Mouse (Mus musculus): ENCODE results near the gene Tll2. TPM values are rescaled to one million over a fixed set of nuclear protein-coding genes. Genes with fewer than 3 reads are reported as not detected.
A peak's percentile ranks its signal among the peaks of the same experiment; 100 is the strongest.

Tll2 gene
- total RNA-seq, 2 experiments from 2014 or later: 1.3 to 2.4 TPM

DNA sequence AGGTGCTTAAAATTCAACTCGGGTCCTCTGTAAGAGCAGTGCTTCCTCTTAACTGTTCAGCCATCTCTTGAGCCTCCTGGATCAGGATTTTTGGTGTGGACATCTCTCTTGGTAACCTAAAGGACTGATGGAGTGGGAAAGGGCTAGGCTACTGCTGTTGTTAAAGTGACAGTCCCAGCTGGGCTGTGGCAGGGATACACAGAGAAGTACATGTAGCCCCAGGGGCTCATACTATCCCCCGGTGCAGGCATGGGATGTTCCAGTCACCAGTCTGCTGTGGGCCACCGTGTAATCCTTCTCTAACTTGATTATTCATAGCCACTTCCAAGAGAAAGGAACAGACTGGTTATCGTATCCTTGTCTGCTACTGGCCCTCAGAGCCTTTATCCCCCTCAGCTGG lies 109.6 kb downstream of the Tll2 start:
- intact Hi-C loops (cut with DNase I): no loop called here
- DNase-seq: no peak

DNA sequence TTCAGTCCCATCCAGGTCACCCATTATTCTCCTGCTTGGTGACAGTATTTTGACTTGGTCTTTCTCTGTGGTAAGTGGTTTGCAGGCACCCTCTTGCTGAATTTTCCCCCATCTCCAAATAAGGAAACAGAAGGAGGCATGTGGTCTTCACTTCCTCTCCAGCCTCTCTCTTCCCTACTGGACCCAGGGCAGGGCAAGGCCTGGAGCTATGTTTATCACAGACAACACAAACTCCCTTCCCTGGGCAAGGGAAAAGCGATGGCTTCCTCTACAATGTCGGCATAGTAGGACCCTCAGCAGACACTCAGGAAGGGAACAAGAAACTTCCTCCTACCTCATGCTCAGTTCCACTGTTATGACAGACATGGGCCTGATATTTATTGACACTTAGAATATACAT lies 114.7 kb downstream of the Tll2 start:
- no peak for DNase-seq
- intact Hi-C loops (cut with DNase I): no loop called here

DNA sequence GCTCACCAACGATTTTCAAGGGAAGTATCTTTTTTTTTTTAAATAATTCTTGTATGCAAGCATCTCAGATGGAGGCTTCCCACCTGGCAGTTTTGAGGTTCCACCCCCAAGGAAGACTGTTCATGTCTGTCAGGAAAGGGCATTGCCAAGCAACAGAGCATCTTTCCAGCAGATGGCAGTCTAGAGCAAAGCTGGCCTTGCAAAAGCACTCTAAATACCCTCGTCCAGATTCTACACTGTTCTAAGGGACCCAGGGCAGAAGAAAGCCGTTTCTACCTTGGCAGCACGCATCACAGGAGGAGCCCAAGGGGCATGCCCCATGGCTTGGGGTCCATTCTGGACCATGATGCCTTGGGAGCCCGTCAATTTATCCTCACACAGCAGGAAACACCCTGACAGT lies 116.8 kb downstream of the Tll2 start:
- intact Hi-C loops (cut with DNase I): loop anchor here (5.0 kb wide), 1 partner anchor 112 kb away; no protein-coding TSS in a partner anchor
- peak; percentile 53 to 80 for DNase-seq

DNA sequence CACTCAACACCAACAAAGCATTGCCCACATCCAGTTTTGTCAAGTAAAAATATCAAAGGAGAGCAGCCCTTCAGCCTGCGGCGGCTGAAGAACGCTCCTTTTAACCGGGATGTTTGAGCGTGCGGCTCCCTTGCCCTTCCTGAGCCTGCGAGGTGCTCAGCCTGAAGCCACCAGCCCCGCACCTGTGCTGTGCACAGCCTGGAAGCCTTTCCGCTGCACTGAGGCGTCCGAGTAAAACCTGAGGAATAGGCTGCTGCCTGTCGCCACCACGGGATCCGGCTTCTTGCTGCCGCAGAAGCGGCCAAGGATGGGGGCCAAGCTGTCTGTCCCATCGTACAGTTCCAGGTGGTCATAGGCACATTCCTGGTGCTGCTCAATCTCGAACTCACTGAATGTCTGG lies 118.1 kb downstream of the Tll2 start:
- intact Hi-C loops (cut with DNase I): loop anchor here (5.0 kb wide), 1 partner anchor 114 kb away; no protein-coding TSS in a partner anchor
- DNase-seq: no peak

DNA sequence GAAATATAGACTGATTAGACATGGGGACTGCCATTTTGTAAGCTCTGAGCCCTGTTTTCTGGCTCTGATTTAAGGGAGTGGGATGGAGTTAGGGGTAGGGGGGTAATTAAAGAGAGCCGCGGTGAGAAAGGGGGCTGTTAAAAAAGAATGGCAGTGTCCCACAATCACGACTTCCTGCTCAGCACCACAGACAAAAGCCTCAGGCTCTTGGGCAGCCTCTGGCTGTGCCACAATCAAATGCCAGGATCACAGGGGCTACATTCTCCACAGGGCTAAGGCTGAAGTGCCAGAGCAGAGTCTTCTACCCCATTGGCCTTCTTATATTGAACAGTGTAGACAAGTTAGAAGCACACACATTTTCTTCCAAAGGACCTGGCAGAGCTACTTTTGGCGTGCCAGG lies 118.7 kb downstream of the Tll2 start:
- DNase-seq: no peak
- intact Hi-C loops (cut with DNase I): loop anchor here (2.0 to 5.0 kb wide), 2 partner anchors 114 to 157 kb away; no protein-coding TSS in a partner anchor

DNA sequence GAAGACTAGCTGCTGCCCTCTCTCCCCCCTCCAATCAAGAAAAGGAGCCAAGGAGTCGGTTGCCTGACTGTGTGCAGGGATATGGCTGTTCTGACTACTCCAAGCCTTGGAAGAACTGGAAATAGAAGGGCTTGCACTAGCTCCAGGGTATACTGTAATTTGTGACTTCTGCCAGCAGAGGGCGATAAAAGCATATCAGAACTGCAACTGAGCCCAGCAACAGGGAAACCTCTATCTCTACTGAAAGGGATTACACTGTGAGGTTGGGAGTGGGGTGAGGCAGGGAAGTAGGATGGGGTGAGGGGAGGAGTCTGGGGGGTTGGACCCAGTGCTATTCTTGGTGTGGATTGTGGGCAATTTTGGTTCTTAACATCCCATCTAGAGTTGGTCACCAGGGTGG lies 119.9 kb downstream of the Tll2 start:
- intact Hi-C loops (cut with DNase I): loop anchor here (2.0 to 5.0 kb wide), 2 partner anchors 116 to 158 kb away; no protein-coding TSS in a partner anchor

DNA sequence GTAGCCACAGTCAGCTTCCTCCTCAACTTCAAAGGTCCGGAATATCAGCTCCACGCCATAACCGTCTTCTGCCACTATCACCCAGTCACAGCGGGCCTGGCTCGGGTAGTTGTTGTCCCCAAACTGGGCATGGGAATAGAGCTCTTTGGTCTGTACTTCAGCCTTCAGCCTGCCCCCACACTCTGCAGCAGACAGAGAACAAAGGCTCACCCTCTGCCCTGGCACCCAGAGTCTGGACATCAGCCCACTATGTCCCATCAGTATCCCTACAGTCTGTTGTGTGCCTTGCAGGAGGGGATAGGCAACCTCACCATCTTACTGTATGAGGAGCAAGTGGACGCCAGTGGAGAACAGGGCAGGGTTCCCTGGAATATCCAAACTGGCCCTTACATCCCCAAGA lies 120.3 kb downstream of the Tll2 start:
- intact Hi-C loops (cut with DNase I): loop anchor here (2.0 to 5.0 kb wide), 2 partner anchors 116 to 159 kb away; no protein-coding TSS in a partner anchor
- DNase-seq: no peak

More for the DNA sequence above, 119.9 kb downstream of the Tll2 start:
- peak; percentile 81 to 88 for DNase-seq

DNA sequence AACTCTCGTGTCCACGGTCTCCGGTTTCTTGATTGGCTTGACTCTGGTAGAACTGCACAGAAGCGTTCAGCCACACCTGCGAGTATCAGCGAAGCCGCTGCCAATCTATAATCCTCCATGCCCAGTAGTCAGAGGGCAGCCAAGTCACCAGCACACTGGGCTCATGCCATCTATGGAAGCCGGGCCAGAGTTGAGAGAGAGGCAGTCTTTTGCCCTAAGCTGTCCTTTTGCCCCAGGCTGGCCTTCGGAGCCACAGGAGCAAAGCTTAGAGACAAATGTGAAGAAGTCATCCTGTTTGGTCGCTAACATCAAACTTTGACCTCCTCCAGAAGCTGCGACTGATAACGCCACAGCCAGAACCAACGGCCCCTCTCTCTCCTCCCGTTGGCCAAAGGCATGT lies 123.0 kb downstream of the Tll2 start:
- intact Hi-C loops (cut with DNase I): no loop called here
- no peak for DNase-seq

DNA sequence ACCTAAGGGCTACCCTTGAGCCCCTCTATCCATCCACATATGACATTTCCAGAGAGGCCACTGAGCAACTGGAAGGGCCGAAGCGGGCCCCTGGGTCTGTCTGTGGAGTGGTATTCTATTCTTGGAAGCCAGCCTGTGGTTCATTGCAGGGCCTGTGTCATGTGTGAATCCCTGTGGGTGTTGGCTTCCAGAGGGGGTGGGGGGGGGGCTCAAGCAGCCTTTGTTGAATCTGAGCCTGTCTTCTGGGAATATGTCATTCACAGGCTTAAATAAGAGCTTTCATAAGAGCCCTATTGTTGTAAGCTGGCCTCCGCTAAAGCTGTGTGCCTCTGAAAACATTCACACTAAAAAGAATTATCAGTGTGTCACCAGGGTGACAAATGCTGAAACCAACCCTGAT lies 125.0 kb downstream of the Tll2 start:
- DNase-seq: no peak
- intact Hi-C loops (cut with DNase I): no loop called here

DNA sequence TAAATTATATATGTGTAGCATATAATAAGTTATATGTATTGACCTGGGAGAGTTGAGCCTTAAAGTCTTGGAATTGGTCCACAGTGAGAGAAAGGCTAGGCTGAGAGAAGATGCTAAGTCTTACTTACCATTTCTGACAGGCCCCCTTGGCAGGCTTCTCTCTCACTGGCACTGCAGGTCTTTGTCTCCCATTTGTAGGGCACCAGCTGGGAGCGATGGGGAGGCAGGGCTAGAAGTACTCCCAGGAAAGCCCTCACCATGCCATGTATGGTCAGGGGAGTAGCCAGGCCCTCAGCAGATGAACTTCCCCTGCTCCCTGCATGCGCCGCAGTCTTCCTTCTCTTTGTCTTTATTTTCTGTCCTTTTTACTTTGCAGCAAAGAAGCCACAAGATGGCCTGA lies 129.7 kb downstream of the Tll2 start, which contains the start of gene Opalin:
TSS of gene Opalin (minus strand) at position 208 of the 400 bp plus-strand sequence.
- intact Hi-C loops (cut with DNase I): no loop called here
- DNase-seq: no peak

DNA sequence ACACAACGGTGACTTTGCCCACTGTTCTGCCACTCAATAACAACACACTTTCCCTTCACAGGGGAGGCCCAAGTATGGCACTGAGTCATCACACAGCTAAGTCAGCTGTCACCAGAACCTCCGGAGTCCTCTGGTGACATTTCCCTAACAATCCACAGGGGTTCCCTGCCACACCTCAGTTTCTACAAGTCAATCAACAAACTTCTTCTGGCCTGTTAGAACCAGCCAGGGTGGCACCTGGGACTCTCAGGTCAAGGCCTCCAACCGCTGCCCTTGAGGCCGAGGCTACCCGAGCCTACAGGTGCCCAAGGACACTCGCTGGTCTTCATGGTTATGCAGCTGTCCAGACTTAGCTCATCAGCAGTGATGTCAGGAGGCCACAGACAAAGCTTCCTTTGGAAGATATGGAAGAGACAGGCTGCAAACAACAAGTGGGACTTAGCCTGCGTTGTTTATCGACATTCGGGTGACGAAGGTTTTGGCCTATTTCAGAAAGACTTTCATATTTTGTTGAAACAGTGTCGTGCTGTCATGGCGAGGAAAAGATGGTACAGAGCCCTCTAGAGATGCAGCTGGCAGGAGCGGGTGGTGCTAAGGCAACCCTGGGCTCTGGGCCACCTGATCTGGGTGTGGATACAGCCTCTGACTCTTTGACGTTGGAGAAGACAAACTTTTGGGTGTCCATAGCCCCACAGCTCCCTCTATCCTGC lies 132.7 kb downstream of the Tll2 start:
- intact Hi-C loops (cut with DNase I): no loop called here

DNA sequence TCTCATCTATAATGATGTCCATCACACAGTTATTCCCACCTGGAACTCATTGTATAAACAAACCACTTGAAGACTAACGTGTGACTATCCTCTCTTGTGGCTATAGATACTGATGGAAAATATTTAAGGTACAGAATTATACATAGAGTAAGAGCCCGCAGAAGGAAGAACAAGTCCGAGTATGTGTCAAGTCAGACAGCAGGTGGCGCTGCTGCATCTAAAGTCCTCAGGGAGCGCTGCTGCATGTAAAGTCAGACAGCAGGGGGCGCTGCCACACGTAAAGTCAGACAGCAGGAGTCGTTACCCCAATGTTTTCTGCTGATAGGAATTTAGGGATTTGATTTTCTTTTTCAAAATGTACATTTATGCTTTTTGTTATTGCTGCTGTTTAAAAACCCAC lies 135.1 kb downstream of the Tll2 start:
- peak; percentile 86 to 95 for DNase-seq
- intact Hi-C loops (cut with DNase I): no loop called here

More for the DNA sequence above, 132.7 kb downstream of the Tll2 start:
- DNase-seq: no peak

DNA sequence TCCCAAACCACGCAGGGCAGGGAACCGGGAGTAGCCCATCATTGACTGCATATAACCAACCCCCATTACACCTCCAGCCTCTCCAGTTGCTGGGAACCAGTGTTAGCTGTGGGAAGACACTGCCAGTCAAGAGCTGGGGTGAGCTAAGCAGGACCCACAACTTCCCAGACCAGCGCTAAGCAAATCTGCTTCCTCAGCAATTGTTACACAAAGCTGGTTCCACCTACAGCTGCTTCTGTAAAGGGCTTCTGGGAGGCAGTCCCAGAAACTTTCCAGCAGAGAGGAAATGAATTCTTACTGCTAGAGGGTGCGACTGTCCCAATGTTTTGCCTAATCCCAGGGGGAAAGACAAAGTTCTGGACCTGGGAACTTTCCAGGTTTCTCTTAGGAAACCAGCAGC lies 151.9 kb downstream of the Tll2 start:
- intact Hi-C loops (cut with DNase I): no loop called here
- no peak for DNase-seq

DNA sequence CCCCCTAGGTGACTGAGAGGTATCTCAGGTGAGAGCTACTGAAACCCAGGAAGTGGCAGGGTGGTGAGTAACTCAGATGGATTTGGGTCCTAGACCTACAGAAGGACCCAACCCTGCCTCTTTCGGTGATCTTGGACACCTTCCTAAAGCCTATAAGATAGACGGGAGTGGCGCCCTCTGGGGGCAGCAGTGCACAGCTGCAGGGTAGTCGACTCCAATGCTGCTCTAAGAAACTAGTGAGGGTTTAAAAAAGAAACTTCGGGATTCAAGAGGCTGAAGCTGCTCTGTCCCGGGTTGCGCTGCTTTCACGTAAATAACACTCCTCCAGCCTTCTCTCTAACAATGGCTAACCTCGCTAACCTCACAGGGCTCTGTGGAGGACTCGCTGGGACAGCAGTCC lies 153.1 kb downstream of the Tll2 start:
- peak in 1 of 2 experiments; percentile 36 for DNase-seq
- intact Hi-C loops (cut with DNase I): no loop called here

DNA sequence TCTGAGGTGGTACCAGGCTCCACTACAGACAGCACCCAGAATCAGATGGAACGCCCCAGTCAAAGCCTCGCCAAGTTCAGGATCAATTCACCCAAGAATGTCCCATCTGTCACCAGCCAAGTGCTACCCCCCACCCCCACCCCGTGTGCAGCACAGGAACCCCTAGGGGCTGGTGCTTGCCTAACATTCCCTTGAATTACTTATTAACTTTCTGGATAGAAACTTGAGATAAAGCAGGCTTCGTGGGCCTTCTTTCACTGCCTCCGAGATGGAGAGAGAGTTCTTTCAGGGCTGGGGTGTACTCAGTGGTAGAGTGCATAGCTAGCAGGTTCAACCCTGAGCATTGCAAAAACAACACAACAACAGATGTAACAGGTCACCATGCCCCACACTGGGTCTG lies 154.4 kb downstream of the Tll2 start:
- intact Hi-C loops (cut with DNase I): no loop called here
- no peak for DNase-seq

DNA sequence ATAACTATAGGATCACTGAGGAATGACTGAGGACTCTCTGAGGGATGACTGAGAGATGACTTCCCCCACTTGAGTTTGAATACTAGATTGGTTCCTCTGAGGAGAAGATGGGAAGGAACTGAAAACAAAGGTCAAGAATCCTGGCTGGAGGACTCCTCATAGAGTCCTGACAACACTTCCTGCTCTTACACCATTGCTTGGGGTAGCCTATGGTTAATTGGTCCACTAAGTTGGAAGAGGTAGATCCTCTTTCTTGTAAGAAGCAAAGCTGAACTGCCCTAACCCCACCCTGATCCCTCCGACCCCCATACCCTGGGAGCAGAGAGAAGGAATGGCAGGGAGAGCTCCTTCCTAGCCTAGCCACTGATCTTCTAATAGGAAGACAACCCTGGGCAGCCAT lies 154.9 kb downstream of the Tll2 start:
- no peak for DNase-seq
- intact Hi-C loops (cut with DNase I): no loop called here

DNA sequence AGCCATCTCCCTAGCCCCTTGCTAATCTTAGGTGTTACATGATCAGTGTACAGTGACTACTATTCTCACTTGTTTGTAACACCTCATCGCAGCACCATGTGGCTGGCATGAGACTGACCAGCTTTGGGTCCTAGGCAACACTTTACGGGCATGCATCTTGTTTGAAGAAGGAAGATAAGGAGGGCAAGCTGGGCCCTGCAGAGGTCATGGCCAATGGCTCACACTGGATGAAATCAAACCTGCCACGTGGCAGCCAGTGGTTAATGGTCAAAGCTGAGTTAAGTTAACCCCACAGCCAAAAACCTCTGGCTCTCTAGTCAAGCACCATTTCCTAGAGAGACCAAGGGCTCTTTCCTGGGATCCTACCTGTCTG lies 158.5 kb downstream of the Tll2 start:
- intact Hi-C loops (cut with DNase I): no loop called here
- no peak for DNase-seq

DNA sequence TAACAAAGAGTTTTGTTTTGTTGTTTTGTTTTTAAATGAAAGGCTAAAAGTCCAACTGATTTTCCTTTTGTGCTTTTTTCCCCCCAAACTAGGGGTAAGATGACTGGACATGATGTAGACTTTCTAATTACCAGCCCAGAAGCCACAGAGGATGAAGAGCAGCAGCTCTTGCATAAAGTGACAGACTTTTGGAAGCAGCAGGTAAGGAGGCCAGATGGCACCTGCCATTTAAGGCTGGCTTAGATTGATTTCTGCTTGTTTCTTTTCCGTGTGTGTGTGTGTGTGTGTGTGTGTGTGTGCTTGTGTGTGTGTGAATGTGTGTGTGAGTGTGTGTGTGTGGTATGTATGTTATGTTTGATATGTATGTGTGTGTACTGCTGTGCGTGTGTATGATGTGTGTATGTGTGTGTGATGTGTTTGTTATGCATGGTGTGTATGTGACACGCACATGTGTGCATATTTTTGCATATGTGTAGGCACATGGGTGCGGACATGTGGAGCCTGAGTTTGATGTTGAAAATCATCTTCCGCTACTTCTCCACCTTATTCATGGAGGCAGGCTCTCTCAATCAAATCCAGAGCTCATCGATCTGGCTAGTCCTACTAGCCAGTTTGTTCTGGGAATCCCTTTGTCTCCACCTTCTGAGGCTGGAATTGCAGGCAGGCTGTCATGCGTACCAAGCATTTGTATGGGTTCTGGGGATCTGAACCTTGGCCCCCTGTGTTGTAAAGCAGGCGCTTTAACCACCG lies 159.0 kb downstream of the Tll2 start:
- no peak for DNase-seq
- intact Hi-C loops (cut with DNase I): no loop called here

DNA sequence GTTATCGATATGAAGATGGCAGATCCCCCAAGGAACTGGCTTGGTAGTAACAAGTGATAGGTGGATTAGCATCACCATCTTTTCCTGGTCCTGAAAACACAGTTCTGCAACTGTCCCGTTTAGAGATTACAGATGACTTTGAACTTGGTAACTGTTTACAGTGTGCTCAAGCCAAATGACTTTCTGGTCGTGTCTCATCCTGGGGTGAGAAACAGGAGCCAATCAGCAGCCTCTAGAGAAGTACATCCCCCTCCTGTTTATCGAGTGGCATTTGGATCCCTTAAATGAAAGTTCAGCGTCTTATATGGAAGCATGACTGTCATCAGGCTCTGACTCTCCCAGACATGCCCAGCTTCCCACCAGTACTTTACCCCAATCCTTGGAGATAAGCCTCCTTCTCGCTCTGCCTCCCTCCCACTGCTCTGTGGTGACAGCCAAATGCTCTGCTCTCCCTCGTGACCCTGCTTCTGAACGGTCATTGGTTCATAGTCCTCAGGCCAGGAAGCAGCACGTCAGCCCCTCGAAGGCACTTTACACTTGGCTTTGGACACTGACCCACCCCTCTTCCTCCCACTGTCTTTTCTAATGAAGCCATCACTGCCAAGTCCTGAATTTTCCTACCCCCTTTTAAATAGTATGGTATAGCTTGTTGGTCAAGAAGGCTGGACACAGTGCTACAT lies 161.4 kb downstream of the Tll2 start:
- intact Hi-C loops (cut with DNase I): no loop called here
- no peak for DNase-seq

DNA sequence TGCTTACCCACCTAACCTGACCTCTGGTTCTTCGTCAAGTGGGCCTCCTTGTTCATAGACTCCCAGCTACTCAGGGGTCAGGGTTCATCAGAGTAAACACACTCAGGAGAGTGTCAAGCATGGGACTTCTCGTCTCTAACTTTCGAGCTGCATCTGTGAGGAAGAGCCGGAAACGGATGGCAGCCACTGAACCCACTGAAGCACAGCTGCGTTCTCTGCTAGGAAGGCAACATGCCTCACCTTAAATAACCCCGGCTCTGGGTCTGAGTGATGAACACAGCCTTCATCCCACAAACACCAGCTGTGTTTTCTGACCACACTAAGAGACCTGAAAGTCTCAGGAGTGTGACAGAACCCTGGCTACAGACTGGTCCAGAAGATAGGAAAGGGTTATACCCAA lies 167.5 kb downstream of the Tll2 start:
- intact Hi-C loops (cut with DNase I): no loop called here
- DNase-seq: no peak

DNA sequence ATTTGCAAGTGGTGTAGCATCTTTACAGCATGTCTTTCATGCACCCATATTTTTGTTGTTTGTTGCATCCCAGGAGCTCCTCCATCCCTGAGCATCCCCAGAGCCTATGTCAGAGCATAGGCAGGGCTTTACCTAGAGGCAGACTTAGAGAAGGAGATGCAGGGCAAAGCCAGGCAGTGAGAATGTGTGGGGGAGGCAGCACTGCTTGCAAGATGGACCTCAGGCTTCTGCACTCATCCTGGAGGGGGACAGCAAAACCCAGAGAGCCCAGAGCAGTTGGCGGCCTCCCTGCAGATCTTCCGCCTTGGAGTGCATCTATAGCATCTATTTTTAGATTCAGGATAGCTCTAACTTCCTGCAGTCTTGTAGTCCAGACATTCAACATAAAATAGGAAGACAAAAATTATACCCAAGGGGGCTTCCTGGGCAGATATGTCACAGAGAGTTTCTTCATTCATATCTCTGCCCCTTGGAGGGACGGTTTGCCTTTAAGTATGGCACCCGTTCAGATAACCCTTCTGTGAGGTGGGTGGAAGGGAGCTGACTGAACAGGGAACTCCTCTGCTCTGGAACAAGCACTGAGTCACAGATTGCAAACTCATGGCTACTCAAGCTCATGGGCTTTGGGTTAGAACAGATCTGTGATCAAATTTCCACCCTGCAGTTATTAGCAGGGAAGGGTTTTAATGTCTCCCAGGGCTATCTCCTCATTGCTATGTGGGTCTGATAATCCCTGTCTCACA lies 170.7 kb downstream of the Tll2 start:
- no peak for DNase-seq

More for the DNA sequence above, 170.7 kb downstream of the Tll2 start:
- intact Hi-C loops (cut with DNase I): no loop called here

Data from heart, postnatal 10 days (tissue).